Mouse (Mus musculus) heart, adult 2 months (tissue): Measurements from ENCODE around the gene Nenf.

Source experiments
- CTCF ChIP-seq: fragments of 200-600 bp; IDR thresholded peaks from 2 replicates; pipeline ENCODE4 v1.8.1; 2022; ENCODE audit warnings: antibody characterized with exemption, mild to moderate bottlenecking, moderate library complexity
- EP300 ChIP-seq: fragments of 200-500 bp; IDR thresholded peaks from 2 replicates; pipeline ENCODE4 v1.6.1; 2011; ENCODE audit warnings: low read depth, low read length, control low read depth; ENCODE audit not compliant: insufficient read depth
- POLR2A ChIP-seq: fragments of 200-500 bp; IDR thresholded peaks from 2 replicates; pipeline ENCODE4 v1.6.1; 2011; ENCODE audit warnings: mild to moderate bottlenecking, low read depth, low read length, control low read depth; ENCODE audit not compliant: insufficient read depth

DNA sequence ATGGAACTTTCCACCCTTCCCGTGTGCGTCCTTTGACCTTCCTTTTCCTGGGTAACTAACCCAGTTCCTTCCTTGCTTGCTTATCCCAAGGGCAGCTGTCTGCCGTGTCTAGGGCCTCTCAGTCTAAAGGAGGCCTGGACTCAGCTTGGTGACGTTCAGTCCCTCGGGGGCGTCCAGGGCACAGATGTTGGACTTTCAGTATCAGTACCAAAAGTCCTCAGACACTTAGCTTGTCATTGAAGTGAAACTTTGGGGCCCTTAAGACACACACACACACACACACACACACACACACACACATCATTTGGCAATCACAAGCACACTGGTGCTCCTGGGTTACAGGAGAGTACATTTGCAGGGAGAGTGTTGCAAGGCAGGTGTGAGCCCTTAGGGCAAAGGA, 13.8 kb downstream of the Nenf start:
- no peak for TF ChIP-seq CTCF
- no peak for TF ChIP-seq EP300
- TF ChIP-seq POLR2A: no peak
